Mouse (Mus musculus): ENCODE measurements around the gene Canx.
A peak's percentile ranks its signal among the peaks of the same experiment; 100 is the strongest.

Canx gene

GRCm38 (mm10) chr11:50272819-50273218, 52.7 kb downstream of the Canx start:
- no peak for DNase-seq

- DNase-seq: no peak
Observed at GRCm38 (mm10) chr11:50269885-50270284, 55.6 kb downstream of the Canx start.

DNA sequence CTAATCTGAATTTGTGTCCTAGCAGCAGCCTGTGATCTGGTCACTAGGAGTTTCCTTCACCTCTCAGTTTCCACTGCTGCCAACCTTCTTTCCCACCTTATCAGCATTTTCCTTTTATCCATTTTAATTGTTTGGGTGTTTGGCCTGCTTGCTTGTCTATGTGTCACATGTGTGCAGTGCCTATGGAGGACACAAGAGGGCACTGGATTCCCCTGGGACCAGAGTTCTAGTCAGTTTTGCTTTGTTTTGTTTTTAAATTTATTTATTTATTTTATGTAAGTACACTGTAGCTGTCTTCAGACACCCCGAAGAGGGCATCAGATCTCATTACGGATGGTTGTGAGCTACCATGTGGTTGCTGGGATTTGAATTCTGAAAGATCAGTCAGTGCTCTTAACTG, 56.3 kb downstream of the Canx start:
- DNase-seq: peak in 1 of 2 experiments; percentile 61

DNA sequence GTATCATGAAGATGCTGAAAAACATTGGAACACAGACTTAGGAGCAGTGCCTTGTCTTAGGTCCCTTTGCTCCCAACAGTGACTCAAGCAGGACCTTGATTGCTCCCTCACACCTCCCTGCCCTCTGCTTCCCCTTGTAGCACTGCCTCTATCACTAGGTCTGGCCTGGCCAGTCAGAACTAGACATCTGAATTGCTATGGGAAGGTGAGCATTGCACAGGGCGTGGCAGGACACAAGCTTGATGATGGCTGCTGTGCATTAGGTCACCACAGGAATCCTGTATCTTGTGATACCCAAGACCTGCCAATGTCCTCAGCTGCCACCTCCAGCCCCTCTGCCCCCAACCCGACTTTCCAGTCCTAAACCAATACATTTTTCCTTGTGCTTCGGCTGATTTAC, 58.5 kb downstream of the Canx start:
- no peak for DNase-seq

DNA sequence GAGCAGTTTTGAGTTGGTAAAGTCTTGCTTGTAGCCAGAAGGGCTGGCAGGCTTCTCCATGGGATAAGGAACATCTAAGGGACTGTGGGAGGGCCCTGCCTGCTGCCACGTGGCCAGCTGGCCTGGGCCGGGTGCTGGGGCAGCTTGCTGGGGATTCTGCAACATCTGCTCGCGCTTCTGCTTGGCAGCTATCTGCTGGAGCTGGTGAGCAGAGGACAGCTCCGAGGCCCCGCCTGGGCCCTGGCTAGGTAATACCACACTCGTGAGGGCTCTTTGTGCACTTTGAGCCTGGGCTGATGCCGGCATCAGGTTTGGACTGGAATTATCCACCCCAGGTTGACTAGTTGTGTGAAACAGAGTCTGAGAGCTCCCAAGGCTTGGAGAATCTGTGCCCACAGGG, 59.5 kb downstream of the Canx start:
- peak; percentile 33 to 37 for DNase-seq

- no peak for DNase-seq
Observed at GRCm38 (mm10) chr11:50263198-50263597, 62.3 kb downstream of the Canx start.

GRCm38 (mm10) chr11:50262020-50262419, 63.5 kb downstream of the Canx start:
- DNase-seq: peak; percentile 30 to 51

DNA sequence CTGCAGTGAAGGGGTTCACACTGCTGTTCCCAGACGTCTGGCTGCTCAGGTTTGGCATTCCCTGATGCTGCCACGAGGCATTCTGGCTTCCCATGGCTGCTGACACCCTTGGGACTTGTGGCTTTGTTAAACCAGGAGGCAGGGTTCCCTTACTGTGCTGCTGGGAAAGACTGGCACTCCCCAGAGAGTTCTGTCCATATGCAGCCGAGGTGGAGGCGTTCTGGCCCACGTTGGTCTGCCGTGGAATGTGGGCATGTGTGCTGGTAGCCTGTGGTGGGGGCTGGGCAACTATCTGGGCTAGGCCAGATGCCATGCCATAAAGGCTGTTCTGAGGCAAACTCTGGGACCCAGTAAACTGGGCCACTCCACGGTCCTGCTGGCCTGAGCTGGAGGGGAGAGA, 67.2 kb downstream of the Canx start:
- no peak for DNase-seq

- DNase-seq: no peak
Observed at GRCm38 (mm10) chr11:50256615-50257014, 68.9 kb downstream of the Canx start.

DNA sequence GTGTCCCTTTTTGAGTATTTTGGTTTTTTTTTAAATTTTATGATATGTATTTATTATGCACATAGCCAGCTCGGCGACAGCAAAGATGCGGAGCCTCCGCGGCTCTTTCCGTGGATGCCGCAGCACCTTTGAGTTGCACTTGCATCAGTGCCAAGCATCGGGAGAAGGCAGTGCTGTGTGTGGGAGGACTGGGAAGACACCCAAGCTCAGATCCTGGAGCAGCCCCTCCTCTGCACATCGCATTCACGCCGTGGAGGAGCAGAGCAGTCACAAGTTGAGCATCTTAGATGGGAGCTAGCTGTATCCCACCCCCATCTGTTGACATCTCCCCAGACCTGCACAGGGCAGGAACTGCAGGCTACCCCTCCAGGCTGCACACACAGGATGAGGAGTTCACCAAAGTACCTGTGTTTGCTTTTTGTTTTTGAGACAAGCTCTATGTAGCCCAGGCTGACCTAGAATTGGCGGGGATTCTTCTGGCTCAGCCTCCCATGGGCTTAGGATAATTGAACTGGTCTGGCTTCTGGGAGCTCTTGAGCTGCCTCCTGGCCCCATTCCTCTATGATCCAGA, 71.4 kb downstream of the Canx start:
- peak; percentile 62 to 68 for DNase-seq

GRCm38 (mm10) chr11:50253393-50253792, 72.1 kb downstream of the Canx start:
- DNase-seq: no peak

- no peak for DNase-seq
Observed at GRCm38 (mm10) chr11:50252684-50253265, 72.7 kb downstream of the Canx start.

DNA sequence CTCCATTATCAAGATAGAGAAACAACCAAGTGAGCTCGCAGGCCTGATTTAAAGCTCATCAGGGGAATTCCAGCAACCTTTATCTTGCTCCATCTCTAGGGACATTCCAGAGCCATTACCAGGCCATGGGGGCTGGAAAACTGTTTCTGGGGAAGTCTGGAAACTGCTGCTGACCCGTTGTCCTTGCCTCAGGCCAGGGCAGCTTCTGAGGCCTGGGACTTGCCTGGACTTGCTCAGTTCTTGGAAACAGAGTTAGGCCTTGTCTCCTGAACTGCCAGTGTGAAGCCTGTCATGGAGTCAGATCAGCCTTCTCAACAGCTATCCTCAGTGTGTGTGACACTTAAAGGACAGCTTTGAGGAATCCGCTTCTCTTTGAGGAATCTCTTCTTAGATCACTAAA, 73.3 kb downstream of the Canx start:
- DNase-seq: no peak

- DNase-seq: no peak
Observed at GRCm38 (mm10) chr11:50248473-50249171, 76.9 kb downstream of the Canx start.

DNA sequence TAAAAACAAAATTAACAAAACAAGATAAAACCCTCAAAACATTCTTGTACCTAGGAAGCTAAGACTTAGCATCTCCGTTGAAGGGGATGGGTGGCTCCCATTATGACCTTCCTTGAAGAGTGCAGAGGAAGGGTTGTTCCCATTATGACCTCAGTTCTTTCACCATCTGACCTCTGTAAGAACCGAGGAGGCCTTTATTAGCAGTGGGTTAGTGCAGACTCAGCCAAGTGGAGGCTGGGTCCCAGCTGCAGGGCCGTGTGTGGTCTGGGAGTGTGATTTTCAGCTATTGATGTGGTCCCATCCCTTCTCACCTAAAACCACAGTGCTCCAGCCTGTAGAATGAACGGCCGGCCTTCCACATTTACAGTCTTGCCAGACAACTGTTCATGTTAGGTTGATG, 80.2 kb downstream of the Canx start:
- no peak for DNase-seq
